Mouse (Mus musculus): ENCODE data around the gene Lrrc4.

Lrrc4 gene

GRCm38 (mm10) chr6:28831011-28831853, at the start of gene Lrrc4:
Gene Lrrc4 (minus strand): TSS chr6:28831747.
- no peak for DNase-seq (ENCODE audit: low spot score)

- no peak for DNase-seq (ENCODE audit: low spot score)
Observed at GRCm38 (mm10) chr6:28880909-28881308, 49.4 kb upstream of the Lrrc4 start.

- DNase-seq (ENCODE audit: low spot score) = no peak
Observed at GRCm38 (mm10) chr6:28879315-28879714, 47.8 kb upstream of the Lrrc4 start.

GRCm38 (mm10) chr6:28877945-28878666, 46.6 kb upstream of the Lrrc4 start:
- DNase-seq (ENCODE audit: low spot score) = no peak

GRCm38 (mm10) chr6:28876492-28876891, 44.9 kb upstream of the Lrrc4 start:
- no peak for DNase-seq (ENCODE audit: low spot score)

- no peak for DNase-seq (ENCODE audit: low spot score)
Observed at GRCm38 (mm10) chr6:28875333-28875732, 43.8 kb upstream of the Lrrc4 start.

- DNase-seq (ENCODE audit: low spot score) = no peak
Observed at GRCm38 (mm10) chr6:28874759-28875158, 43.2 kb upstream of the Lrrc4 start.

- DNase-seq (ENCODE audit: low spot score) = no peak
Observed at GRCm38 (mm10) chr6:28874053-28874452, 42.5 kb upstream of the Lrrc4 start.

GRCm38 (mm10) chr6:28872421-28872795, 40.9 kb upstream of the Lrrc4 start:
- no peak for DNase-seq (ENCODE audit: low spot score)

GRCm38 (mm10) chr6:28871725-28872420, 40.3 kb upstream of the Lrrc4 start:
- DNase-seq (ENCODE audit: low spot score) = no peak

- DNase-seq (ENCODE audit: low spot score) = no peak
Observed at GRCm38 (mm10) chr6:28867516-28868251, 36.1 kb upstream of the Lrrc4 start.

GRCm38 (mm10) chr6:28866206-28866605, 34.7 kb upstream of the Lrrc4 start:
- no peak for DNase-seq (ENCODE audit: low spot score)

GRCm38 (mm10) chr6:28865112-28865511, 33.6 kb upstream of the Lrrc4 start:
- DNase-seq (ENCODE audit: low spot score) = no peak

GRCm38 (mm10) chr6:28864684-28865083, 33.1 kb upstream of the Lrrc4 start:
- DNase-seq (ENCODE audit: low spot score) = no peak

GRCm38 (mm10) chr6:28862304-28862703, 30.8 kb upstream of the Lrrc4 start:
- no peak for DNase-seq (ENCODE audit: low spot score)

- no peak for DNase-seq (ENCODE audit: low spot score)
Observed at GRCm38 (mm10) chr6:28860922-28861321, 29.4 kb upstream of the Lrrc4 start.

GRCm38 (mm10) chr6:28860450-28860849, 28.9 kb upstream of the Lrrc4 start:
- no peak for DNase-seq (ENCODE audit: low spot score)

- no peak for DNase-seq (ENCODE audit: low spot score)
Observed at GRCm38 (mm10) chr6:28859094-28859493, 27.5 kb upstream of the Lrrc4 start.

- DNase-seq (ENCODE audit: low spot score) = no peak
Observed at GRCm38 (mm10) chr6:28857198-28858180, 25.9 kb upstream of the Lrrc4 start.

GRCm38 (mm10) chr6:28856789-28857188, 25.2 kb upstream of the Lrrc4 start:
- DNase-seq (ENCODE audit: low spot score) = no peak

GRCm38 (mm10) chr6:28855442-28855841, 23.9 kb upstream of the Lrrc4 start:
- no peak for DNase-seq (ENCODE audit: low spot score)
